Mouse (Mus musculus): Measurements from ENCODE around the gene Itpr2. TPM values are rescaled to one million over a fixed set of nuclear protein-coding genes. Genes with fewer than 3 reads are reported as not detected.
A peak's percentile ranks its signal among the peaks of the same experiment; 100 is the strongest.

Gene Itpr2
- total RNA-seq, 2 experiments from 2014 or later: 8.6 to 10.1 TPM

DNA sequence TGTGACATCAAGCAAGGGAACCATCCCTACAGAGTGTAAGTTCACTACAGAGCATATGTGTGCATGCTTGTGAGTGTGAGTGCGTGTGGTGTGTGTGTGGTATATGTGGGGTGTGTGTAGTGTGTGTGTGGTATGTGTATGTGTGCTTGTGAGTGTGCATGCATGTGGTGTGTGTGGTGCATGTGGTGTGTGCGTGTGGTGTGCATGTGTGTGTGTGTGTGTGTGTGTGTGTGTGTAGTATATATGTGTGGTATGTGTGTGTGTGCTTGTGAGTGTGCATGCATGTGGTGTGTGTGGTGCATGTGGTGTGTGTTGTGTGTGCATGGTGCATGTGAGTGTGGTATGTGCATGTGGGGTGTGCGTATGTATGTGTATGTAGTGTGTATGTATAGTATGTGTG lies 289.7 kb downstream of the Itpr2 start:
- ATAC-seq (replicated peaks; ENCODE audit: low FRiP score, low TSS enrichment, poor library complexity, severe bottlenecking): no peak

DNA sequence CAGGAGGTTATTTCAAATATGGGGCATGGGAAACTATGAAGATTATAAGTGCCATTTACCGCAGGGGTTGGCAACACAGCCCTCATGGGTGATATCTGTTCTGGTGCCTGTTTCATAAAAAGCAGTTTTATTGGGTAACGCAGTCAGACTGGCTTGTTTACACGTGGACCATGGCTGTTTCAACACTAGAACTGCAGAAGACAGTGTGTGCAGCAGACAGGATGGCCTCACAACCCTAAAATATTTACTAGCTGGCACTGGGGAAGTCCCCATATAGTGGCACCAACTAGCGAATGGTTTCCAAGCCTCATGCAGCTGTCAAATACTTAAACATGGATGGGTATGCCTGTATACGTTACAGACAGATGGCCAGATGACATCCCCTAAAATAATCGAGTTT lies 290.8 kb downstream of the Itpr2 start:
- no peak for ATAC-seq (replicated peaks; ENCODE audit: low FRiP score, low TSS enrichment, poor library complexity, severe bottlenecking)

DNA sequence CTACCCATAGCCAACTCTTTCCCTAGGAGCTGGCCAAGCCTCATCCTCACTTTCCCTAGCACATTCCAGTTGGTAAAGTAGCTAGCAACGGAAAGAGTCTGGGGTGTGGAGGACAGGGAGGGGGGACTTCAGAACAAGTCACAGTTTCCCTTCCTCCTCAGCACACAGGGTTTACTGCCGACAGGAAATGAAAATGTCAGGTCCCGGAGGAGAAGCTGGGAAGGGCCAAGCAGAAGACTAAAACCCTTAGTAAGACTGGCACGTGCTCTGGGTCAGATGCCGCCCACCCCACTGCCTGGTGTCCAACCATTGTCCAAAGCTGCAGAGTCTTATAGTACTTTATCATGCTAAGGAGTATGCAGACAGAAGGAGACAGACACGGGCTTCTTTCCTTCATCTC lies 293.0 kb downstream of the Itpr2 start:
- no peak for ATAC-seq (replicated peaks; ENCODE audit: low FRiP score, low TSS enrichment, poor library complexity, severe bottlenecking)

DNA sequence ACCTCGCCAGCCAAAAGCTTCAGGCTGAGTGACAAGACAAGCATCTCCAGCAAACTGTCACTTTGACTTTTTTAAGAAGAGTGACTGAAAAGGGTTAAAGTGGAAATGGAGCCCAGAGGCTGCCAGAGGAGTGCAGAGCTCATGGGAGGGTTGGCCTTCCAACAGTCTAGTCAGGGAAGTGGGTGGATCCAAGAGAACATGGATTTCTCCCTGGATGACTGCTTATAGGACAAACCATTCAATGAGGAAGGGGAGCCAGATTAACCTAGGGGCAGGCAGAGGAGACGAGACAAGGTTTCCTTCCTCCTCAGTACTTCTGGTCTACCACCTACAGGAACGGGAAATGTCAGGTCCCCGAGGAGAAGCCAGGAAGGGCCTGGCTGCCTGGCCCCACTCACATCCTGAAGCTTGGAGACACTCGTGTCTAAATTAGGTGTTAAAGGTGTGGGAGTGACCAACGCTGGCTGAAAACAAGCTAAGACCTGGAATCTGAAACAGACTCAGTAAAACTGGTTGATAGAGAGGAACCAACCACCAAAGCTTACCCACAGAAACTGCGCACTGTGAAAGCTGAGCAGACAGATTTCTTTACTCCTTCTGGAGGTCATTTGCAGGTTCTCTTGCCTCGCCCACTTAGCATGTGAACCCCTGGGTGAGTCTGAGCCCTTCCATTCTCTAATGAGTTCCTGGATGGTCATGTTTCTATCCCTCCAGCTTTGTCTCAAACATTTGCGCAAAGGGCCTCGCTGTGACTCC lies 294.6 kb downstream of the Itpr2 start:
- no peak for ATAC-seq (replicated peaks; ENCODE audit: low FRiP score, low TSS enrichment, poor library complexity, severe bottlenecking)

DNA sequence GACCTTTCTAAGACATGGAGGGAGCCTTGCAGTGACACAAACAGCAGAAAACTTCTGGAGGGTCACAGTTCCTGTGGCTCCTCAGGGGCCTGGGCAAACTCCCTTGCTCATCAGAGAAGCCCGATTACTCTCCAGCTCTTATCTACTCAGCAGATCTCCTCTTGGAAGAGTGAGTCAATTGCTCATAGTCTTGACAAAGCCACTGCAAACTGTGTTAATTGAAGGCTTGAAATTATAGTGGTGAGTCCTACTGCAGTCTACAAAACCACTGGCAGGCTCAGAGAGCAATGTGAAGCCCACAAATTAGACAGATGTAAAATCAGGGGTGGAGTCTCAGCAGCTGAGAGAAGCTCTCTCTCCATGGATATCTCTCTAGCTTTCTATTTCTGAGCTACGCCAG lies 296.9 kb downstream of the Itpr2 start:
- peak; percentile 54; the same call in 1 of the 2 replicates for ATAC-seq (replicated peaks; ENCODE audit: low FRiP score, low TSS enrichment, poor library complexity, severe bottlenecking)

DNA sequence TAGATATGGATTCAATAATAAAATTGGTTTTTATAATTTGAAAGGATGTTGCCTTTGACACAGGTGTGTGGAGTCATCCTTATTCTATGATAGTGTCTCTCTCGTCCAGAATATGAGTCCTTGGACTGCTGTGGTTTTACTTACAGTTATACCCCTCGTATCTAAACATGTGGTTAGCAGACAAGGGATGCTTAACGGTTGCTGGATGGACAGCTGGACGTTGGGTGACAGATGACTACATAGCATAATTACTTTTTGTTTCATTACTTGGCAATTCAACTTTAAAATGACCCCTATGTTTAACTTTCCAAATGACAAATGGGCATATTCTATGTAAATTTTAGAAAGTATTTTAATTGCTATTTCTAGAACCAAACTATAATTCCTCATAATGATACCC lies 297.6 kb downstream of the Itpr2 start:
- ATAC-seq (replicated peaks; ENCODE audit: low FRiP score, low TSS enrichment, poor library complexity, severe bottlenecking): no peak

DNA sequence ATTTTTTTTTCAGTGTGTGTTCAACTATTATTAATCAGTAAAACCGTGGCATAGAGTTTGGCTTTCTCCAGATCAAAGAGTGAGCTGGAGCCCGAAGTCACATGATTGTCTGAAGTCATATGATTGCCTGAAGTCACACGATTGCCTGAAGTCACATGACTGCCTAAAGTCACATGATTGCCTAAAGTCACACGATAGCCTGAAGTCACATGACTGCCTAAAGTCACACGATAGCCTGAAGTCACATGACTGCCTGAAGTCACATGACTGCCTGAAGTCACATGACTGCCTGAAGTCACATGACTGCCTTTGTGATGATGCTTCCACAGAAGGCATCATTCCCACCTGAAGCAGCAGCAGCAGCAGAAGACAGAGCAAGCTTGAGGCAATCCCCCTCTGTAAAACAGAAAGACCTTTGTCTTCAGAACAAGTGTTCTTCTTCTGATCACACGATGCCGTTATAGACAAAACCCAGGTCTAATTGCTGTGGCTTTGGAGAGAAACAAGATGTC lies 304.1 kb downstream of the Itpr2 start:
- ATAC-seq (replicated peaks; ENCODE audit: low FRiP score, low TSS enrichment, poor library complexity, severe bottlenecking): no peak

DNA sequence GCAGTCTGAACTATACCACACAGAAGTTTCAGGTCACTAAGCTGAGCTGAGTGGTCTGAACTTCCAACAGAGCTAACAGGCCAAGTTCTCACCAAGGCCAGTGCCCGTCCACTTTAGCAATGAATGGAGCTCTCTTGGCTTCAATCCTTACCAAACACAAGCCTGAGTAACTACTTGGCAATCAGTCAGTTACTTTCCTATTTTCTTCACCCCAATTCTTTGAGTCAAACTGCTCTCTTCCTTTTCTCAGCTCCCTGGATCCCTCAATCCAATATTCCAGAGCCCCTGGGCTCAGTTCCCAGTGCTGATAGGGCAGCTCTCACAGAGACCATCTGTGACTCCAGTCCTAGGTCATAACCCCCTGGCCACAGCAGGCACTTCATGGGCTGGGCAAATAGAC lies 305.3 kb downstream of the Itpr2 start:
- no peak for ATAC-seq (replicated peaks; ENCODE audit: low FRiP score, low TSS enrichment, poor library complexity, severe bottlenecking)

DNA sequence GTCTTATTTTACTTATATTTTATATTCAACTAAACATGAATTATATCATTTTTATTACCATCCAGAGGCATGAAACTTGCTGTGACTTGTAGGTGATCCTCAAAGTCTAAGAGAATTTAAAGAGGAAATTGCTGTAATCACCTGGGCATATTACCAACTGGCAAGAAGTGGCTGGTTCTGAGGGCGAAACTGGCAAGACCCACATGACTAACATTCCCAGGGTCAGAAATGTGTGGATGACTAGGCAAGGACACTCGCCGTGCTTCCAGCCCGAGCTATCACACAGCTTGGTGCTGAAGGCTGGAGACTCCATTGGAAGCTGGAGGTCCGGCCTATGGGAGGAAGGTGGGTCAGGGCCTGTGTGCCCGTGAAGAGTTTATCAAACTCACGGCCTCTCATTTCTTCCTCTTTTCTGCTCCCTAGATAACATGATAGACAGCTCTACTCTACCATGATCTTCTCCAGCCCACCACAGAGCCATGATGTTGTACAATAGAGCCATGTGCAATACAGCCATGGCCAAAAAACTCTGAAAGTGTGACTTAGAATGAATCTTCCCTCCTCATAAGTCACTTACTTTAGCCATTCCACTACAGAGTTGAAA lies 306.1 kb downstream of the Itpr2 start:
- no peak for ATAC-seq (replicated peaks; ENCODE audit: low FRiP score, low TSS enrichment, poor library complexity, severe bottlenecking)

DNA sequence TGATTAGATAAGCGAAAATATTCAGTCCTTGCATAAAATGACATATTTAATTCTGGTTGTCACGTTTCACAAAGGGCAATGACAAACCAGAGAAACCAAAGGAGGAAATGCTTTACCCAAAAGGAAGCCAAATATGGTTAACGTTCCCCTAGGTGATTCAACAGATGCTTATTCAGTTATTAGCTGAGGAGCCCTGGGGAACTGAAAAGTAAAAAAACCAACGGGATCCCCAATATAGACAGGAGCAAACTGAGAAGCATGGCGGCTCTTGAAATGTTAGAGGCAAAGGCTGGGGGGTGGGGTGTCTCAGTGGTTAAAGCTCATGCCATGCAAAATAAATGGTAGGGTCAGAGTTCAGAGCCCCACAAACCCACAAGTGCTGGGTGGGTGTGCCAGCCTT lies 310.1 kb downstream of the Itpr2 start:
- no peak for ATAC-seq (replicated peaks; ENCODE audit: low FRiP score, low TSS enrichment, poor library complexity, severe bottlenecking)

DNA sequence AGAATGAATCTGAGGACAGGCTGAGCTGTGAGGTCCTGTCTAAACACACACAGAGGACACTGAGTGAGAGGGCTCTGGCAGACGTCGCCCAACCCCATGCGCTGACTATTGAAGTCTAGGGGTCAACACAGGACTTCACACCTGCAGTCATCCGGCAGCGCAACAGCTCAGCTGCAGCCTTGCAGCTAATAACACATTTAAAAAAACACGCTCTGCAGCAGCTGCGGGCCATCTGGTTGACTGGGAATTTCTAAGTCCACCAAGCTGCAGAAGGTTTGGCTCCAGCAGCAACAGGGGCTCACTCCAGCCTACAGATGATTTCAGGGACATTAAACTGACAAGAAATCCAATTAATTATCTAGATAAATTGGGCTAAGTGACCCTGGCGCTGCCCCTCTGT lies 312.0 kb downstream of the Itpr2 start:
- no peak for ATAC-seq (replicated peaks; ENCODE audit: low FRiP score, low TSS enrichment, poor library complexity, severe bottlenecking)

DNA sequence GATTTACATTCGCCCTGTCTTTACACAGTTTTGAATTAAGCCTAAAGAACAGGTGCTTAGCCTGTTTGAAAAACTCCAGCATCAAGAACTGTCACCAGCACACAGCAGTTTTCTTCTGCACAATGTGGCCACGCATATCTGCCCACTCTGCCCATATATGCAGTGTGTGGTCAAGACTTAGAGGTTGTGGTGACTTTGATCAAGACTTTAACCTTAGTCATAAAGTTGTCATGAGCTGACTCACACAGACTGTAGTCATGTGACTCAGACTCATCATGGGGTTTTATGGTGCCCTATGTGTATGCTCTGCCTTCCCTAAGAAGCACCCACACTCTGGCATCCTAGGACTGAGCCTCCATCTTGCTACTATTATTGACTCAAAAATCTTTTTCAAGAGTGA lies 316.5 kb downstream of the Itpr2 start:
- ATAC-seq (replicated peaks; ENCODE audit: low FRiP score, low TSS enrichment, poor library complexity, severe bottlenecking): no peak

DNA sequence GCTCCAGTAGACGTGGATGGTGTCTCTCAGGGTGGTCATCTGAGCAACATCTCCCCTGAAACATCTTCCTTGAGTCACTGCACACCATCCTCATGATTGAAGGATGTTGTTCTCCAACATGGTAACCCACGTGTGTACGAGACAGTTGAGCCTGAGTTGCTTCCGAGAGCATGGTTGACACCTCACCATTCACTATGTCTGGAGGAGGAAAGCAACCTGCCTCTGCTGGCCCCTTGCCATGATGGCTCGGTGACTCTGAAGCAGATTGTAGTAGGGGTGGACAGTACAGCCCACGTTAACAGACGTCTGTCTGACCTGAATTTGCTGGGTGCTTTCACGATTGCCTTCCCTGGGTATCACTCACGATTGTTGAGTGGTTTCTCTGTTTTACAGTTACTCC lies 317.3 kb downstream of the Itpr2 start:
- ATAC-seq (replicated peaks; ENCODE audit: low FRiP score, low TSS enrichment, poor library complexity, severe bottlenecking): no peak

DNA sequence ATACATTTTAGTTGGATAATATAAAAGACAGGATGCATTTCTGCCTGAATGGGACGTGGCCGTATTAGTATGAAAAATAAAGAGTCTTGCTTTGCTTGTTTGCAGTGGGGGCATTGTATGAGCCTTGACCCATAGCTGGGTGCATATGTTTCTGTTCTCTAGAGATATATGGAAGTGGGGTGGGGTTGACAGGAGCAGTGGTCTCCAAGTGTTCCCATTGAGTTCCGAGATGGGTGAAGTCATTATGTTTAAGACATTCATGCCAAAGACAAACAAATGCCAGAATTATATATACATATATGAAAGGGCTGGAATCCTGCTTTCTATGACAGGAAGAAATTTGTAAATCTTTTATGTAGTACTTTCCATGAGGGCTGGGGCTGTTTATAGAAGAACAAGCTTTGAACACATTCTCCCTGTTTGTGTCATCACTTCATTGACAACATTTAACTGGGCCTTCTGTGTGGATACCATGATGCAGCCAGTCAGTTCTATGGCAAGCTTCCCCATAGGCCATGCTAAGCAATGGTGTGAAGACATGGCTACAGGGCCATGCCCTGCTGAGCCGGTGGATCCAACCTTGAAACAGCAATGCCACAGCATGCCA lies 327.3 kb downstream of the Itpr2 start:
- ATAC-seq (replicated peaks; ENCODE audit: low FRiP score, low TSS enrichment, poor library complexity, severe bottlenecking): no peak

DNA sequence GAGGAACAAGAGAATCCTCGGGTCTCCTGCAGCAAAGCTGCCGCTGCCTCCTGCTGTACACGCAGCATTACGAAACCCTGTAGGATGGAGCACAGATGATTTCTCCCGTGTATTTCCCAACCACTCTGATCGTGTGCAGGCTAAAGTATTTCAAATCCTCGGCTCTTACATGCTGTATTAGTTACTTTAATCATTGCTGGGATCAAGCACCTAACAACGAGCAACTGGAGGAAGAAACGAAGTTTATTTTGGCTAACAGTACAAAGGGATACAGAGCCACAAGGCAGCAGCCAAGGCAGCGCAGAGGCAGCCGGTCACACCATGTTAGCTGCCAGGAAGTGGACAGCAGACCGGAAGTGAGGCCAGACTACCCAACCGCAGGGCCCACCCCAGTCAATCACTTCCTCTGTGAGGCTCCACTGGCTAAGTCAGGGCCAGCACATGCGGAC lies 331.4 kb downstream of the Itpr2 start:
- ATAC-seq (replicated peaks; ENCODE audit: low FRiP score, low TSS enrichment, poor library complexity, severe bottlenecking): no peak

DNA sequence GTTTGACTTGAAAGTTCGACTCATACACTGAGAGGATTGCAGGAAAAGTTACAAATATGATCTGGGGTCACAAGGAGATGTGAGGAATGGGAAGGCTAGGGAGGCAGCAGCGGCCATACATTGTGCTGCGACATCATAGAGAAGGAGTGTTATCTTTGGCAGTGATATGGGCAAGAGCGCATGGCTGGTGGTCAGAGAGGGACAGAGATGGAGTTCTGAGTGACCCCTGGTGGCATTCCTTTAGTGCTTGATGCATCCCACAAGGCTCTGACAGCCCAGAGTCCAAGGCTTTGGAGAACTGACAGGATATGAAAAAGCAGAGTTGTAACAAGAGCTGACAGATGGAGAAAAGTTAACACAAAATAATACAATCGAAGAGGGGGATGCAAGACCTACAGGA lies 334.8 kb downstream of the Itpr2 start:
- no peak for ATAC-seq (replicated peaks; ENCODE audit: low FRiP score, low TSS enrichment, poor library complexity, severe bottlenecking)

DNA sequence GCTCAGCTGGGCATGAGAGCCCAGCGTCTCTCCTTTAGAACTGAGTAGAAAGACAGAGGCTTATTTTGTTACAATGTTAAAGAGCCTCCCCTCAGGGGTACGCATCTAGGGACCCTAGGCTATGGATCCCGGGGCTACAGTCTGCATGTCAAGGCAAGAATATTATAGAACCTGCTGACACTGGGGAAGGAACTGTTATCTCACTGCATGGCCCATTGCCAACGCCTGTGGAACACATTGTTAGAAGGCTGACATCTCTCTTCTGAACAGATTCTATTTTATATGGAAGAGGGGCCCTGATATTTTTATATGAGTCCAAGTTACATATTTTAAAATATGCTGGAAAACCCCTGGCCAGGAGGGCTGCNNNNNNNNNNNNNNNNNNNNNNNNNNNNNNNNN lies 342.4 kb downstream of the Itpr2 start:
- ATAC-seq (replicated peaks; ENCODE audit: low FRiP score, low TSS enrichment, poor library complexity, severe bottlenecking): no peak

DNA sequence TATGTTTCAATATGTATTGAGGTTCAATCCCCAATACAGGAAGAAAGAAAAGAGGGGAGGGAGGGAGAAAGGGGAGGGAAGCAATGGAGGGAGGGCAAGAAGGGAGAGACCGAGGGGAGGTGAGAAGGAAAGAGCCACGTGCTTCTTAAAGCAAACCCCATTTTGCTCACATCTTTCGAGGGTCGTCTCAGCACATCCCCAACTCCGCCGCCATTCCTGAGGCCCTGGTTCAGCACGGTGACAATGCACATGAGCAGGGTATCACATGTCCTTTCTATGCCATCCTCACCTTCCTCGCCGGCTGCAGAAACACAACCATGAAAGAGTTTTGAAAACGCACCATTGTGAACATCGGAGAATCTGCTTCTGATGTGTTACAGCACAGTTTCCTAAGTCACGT lies 343.3 kb downstream of the Itpr2 start:
- ATAC-seq (replicated peaks; ENCODE audit: low FRiP score, low TSS enrichment, poor library complexity, severe bottlenecking): no peak

DNA sequence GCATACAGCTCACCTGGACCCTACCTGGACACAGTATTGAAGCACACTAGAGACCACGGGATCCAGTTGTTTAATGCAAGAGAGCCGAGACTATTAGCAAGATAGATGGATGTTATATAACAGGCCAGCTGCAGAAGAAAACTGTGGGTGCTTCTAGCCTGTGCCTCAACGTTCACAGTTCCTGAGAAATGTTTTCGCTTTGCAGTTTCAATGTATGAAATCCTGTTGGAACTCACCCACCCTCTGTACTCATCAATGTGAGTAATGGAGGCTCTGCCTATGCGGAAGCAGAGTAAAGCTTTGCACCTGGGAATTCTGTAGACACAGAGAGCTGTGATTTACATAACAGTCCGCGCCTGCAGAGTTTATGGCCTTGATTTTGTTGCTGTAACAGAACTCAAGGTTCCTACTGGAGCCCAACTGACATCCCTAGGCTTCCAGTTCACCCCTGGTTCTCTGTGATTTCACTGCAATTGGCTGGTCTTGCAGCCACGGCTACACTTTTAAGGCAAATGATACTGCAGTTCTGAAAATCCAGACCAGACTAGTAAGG lies 344.0 kb downstream of the Itpr2 start:
- no peak for ATAC-seq (replicated peaks; ENCODE audit: low FRiP score, low TSS enrichment, poor library complexity, severe bottlenecking)

DNA sequence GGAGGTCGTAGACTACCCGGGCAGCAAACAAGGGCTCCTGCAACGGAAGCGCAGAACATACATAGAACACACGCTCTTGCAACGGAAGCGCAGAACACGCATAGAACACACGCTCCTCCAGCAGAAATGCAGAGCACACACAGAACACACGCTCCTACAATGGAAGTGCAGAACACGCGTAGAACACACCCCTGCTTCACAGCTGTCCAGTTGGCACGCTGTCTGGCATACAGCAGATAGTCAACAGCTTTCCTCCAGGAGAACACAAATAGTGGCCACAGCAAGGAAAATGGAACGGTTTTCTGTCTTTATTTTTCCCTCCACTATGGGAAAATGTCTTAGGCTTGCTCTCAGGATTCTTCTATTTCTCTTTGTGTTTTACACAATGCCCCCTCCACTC lies 344.9 kb downstream of the Itpr2 start:
- no peak for ATAC-seq (replicated peaks; ENCODE audit: low FRiP score, low TSS enrichment, poor library complexity, severe bottlenecking)

DNA sequence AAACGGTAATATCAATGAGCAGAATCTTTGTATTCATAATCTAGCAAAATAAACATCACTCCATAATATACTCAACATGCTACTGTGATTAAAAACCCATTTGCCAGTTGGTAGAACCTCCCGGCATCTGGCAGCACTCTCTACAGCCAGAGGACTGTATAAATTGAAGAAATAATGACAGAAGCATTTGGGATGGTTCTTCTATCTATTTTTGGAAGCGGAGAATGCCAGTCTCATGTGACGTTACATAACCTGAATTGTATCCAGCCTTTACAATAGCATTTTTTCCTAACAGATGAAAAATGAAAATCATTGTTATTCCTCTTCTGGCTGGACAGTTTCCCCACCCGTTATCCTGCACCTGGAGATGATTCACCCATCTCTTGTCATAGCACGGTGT lies 345.5 kb downstream of the Itpr2 start:
- no peak for ATAC-seq (replicated peaks; ENCODE audit: low FRiP score, low TSS enrichment, poor library complexity, severe bottlenecking)
